Mouse (Mus musculus): Measurements from ENCODE around the gene Zbtb18. TPM values are rescaled to one million over a fixed set of nuclear protein-coding genes. Genes with fewer than 3 reads are reported as not detected.

Gene Zbtb18
- 1 to 10 TPM in 1 of 2 experiments, under 1 TPM in 1; 0.18 to 1.5 TPM for polyA plus RNA-seq (2012; fragmentation: generic; extraction: Trizol)

GRCm38 (mm10) chr1:177442196-177442808 lies at the start of gene Zbtb18:
Gene Zbtb18, plus strand, starts transcription at chr1:177442351.

Other genes starting within 250 kb of the Zbtb18 start
- 1 to 10 TPM in 1 of 2 experiments, under 1 TPM in 1; 0.56 to 4.2 TPM for gene Akt3, start 184.1 kb upstream of the Zbtb18 start, polyA plus RNA-seq (2012; fragmentation: generic; extraction: Trizol)

All from C3H10T1/2 (cell line).